Mouse (Mus musculus) gastrocnemius, adult 2 months (tissue): ENCODE measurements around the gene Sertad3. TPM values are rescaled to one million over a fixed set of nuclear protein-coding genes. Genes with fewer than 3 reads are reported as not detected.
"Not testable (repeated sequence)": the region's sequence is repeated elsewhere in the genome, so short reads cannot be mapped to it uniquely, and the experiment has no call there.

ENCODE experiments used
- DNase-seq: peaks from one replicate; pipeline ENCODE4 v3.0.0; 2022
- H3K27ac ChIP-seq: fragments of 200-600 bp; 2 replicates; pipeline ENCODE4 v1.8.1; 2022; ENCODE audit warnings: mild to moderate bottlenecking
- H3K4me3 ChIP-seq: fragments of 200-600 bp; 2 replicates; pipeline ENCODE4 v1.8.1; 2022; ENCODE audit warnings: mild to moderate bottlenecking, moderate library complexity
- CTCF ChIP-seq: fragments of 200-600 bp; IDR thresholded peaks from 2 replicates; pipeline ENCODE4 v1.8.1; 2022; ENCODE audit warnings: antibody characterized with exemption, mild to moderate bottlenecking, moderate library complexity
- intact Hi-C: fragments of 180-260 bp; cut with DNase I; formaldehyde crosslinking; loops from one replicate; pipeline ENCODE4 v1.15.1; 2025
- total RNA-seq, 2 experiments: library from RNA; stranded (reverse); gene quantifications; 2 replicates each; pipeline ENCODE4 v1.2.3; 2021

Sertad3 gene
- total RNA-seq, 2 experiments from 2014 or later, result 3.3 to 7.1 TPM

DNA sequence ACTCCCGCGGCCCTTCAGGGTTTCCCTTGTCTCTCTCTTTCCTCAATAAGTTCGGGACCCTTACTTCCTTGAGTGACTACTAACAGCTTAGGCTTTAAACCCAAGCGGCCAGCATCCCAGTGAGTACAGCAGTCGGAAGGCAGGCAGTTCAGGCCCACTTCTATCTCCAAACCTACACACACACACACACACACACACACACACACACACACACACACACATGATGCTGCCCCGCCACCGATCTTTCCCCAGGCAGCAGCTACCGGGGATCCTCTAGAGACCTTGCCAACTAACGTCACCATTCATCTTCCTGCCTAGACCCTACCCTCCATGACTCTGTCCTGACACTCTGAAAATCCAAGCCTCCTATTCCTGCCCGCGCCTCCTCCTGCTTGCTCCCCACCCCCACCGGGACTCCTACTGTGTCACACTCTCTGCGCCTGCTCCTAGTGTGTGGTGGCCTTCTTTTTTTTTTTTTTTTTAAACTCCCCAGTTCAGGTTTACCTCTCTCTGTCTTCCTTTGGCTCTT, 14.2 kb downstream of the Sertad3 start:
- intact Hi-C loops, result no loop called here
- H3K4me3 ChIP-seq, result peak overlapping the region; percentile 91
- TF ChIP-seq CTCF, result no peak
- peak overlapping the region; percentile 98 for H3K27ac ChIP-seq
- peak; percentile 78 for DNase-seq

DNA sequence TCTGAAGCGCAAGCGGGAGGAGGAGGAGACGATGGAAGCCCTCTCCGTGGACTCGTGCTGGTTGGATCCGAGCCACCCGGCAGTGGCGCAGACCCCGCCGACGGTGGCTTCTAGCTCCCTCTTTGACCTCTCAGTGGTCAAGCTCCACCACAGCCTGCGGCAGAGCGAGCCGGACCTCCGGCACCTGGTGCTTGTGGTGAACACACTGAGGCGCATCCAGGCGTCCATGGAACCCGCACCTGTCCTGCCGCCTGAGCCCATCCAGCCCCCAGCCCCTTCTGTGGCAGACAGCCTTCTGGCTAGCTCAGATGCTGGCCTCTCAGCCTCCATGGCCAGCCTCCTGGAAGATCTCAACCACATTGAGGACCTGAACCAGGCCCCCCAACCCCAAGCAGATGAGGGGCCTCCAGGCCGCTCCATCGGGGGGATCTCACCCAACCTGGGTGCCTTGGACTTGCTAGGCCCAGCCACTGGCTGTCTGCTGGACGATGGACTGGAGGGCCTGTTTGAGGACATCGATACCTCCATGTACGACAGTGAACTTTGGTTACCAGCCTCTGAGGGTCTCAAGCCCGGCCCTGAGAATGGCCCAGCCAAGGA, 15.8 kb downstream of the Sertad3 start:
- Histone ChIP-seq H3K4me3 (peak overlapping the region; percentile 71), H3K27ac (peak overlapping the region; percentile 98)
- no peak for DNase-seq
- TF ChIP-seq CTCF, result no peak
- intact Hi-C loops, result no loop called here

DNA sequence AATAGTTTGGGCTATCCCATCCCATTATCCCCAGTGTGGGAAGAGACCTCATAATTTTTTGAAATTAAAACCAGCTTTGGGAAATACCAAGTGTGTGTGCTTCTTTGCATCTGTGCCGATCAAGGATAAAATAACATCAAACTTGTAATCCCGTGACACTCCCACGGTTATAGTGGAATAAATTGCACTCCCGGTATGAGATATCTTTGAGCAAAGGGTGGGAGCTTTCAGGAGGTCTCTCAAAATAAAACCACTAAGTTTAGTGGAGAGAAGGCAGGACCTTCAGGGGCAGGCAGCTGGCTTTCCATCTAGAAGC, 16.6 kb downstream of the Sertad3 start:
- H3K4me3 ChIP-seq, result peak overlapping the region; percentile 71
- TF ChIP-seq CTCF, result no peak
- intact Hi-C loops, result loop anchor here (2.0 to 5.0 kb wide), 2 partner anchors 17 to 1682 kb away; partner anchors contain the start of genes Ggn and Spred3
- H3K27ac ChIP-seq, result peak overlapping the region; percentile 98
- DNase-seq, result no peak

DNA sequence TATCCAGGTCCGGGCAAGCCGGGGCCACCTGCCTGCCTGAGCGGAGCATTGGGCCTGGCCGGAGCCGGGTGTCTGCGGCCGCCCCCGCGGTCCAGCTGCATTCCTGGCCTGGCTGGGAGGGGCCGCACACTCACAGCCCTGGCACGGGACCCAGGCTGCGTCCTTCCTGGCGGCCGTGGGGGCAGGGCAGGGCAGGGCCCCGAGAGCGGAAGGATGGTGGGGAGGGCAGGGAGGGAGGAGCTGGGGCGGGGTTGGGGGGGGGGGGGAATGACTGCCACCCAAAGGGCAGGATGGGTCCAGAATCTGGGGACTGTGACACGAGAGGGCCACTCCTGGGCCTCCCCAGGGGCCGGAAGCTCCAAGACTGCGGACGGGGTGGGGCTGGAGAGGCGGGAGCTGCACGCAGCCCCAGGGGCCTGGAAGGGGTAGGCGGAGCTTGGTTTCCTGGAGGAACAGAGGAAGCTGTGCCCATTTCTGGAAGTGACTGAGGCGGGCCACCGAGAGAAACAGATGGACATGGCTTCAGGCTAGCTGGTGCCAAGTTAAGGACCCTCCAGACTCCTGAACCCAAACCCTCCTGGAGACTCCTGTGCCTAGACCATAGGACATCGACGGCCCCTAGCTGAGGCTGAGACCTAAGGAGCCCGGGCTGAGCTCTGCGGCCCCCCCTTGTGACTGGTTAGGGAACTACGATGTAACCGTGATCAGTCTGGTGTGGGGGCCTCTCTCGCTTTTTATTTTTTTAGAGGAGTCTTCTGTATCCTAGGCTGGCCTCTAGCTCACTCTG, 17.2 kb downstream of the Sertad3 start:
- Histone ChIP-seq H3K27ac (peak overlapping the region; percentile 98), H3K4me3 (peak overlapping the region; percentile 71)
- DNase-seq, result peak; percentile 98
- intact Hi-C loops, result loop anchor here (2.0 to 5.0 kb wide), 2 partner anchors 16 to 1682 kb away; partner anchors contain the start of genes Ggn and Spred3
- TF ChIP-seq CTCF, result peak; percentile 96

DNA sequence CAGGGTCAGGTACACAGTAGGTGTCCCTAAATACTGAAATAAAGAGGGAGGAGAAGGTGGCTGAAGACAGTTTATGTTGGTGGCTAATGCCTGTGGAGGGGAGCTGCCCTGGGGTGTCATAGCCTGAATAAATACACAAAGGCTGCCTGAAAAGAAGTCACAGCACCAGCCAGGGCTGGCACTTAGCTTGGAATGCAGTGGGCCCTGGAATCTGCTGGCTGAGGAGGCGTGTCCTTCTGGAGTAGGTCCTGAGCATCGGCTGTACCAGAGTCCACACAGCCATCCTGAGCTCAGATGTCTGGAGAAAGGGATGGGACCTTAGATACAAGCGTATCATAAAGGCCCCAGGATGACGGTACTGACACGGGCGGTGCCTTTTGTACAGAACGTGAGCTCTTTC, 18.3 kb downstream of the Sertad3 start:
- Histone ChIP-seq H3K4me3 (no peak overlapping the region), H3K27ac (peak overlapping the region; percentile 98)
- intact Hi-C loops, result loop anchor here (2.0 to 5.0 kb wide), 2 partner anchors 15 to 1680 kb away; partner anchors contain the start of genes Ggn and Spred3
- DNase-seq, result no peak
- TF ChIP-seq CTCF, result no peak

DNA sequence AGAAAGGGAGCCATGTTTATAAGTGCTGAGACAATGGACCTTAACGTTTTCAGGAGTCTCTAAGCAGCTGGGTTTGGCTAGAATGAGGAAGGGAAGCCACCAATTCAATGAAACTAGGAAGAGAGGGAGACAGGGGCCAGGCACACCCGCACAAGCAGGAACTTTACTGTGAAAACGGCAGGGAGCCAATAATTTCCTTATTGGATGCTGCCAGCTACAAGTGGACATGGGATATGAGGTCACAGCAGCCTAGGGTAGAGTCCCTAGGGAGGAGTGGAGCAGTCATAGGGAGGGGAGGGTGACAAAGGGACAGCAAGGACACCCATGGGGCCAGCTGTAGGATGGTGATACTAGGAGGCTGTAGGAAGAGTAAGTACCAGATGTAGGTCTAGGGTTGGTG, 19.5 kb downstream of the Sertad3 start:
- DNase-seq, result no peak
- Histone ChIP-seq H3K27ac (peak overlapping the region; percentile 98; the same call in 1 of the 2 replicates), H3K4me3 (no peak overlapping the region)
- intact Hi-C loops, result loop anchor here (5.0 kb wide), 1 partner anchor 1679 kb away; the partner anchor contains the start of genes Ggn and Spred3
- no peak for TF ChIP-seq CTCF

DNA sequence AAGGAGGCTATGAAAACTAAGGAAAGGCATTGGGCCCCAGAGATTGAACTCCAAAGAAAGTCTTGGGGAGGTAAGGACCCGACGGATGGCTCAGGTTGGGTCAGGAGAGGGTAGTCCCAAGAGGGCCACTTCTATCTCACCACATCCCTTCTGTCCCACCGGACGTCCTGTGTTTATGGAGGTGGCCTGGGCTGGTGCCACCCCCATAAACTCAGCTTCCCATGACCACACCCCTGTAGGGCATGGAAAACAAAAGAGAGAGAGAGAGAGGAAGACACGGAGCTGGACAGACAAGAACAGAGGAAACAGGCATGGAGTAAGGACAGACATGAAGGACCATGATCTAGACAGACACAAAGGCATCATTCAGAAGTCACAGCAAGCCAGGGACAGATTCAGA, 19.9 kb downstream of the Sertad3 start:
- no peak overlapping the region for H3K4me3 ChIP-seq
- DNase-seq, result no peak
- TF ChIP-seq CTCF, result no peak
- intact Hi-C loops, result loop anchor here (5.0 kb wide), 1 partner anchor 1679 kb away; the partner anchor contains the start of genes Ggn and Spred3
- H3K27ac ChIP-seq, result 0 out of 2 replicates have a peak overlapping the region, but pooled peaks have one; percentile 13

DNA sequence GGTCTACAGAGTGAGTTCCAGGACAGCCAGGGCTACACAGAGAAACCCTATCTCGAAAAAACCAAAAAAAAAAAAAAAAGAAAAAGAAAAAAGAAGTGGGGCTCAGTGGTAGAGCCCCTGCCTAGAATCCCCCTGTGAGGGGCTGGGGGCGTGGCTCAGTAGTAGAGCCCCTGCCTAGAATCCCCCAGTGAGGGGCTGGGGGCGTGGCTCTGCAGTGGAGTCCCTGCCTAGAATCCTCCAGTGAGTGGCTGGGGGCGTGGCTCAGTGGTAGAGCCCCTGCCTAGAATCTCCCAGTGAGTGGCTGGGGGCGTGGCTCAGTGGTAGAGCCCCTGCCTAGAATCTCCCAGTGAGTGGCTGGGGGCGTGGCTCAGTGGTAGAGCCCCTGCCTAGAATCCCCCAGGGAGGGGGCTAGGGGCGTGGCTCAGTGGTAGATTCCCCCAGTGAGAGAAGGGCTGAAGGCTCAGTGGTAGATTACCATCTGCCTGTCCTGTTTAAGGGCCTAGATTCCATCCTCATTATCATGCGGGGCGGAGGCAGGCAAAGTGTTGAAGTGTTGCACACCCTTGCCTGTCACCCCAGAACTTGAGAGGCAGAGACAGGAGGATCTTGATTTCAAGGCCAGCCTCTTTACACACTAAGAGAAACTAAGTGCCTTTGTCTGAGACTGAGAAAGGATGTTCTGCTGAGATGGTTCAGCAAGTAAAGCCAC, 21.2 kb downstream of the Sertad3 start:
- H3K27ac ChIP-seq, DNase-seq, H3K4me3 ChIP-seq: not testable (repeated sequence)
- intact Hi-C loops, result loop anchor here (5.0 kb wide), 1 partner anchor 1677 kb away; the partner anchor contains the start of genes Ggn and Spred3

DNA sequence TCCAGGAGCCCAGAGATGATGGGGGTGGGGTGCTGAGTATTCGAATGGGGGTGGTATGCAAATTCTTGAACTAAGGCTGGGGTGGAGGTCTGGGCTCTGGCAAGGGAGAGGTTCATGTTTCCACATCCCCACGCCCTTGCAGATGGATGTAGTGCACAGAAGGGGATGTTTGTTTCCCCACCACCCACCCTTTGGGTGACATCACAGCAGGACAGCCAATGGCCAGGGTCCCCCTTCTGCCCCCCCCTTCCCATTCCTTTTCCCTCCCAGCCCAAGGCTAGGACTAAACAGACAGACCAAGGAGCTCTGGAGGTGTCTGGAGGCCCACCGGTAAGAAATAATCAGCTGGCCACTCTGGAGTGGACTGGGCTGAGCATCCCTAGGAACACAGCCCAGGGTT, 25.5 kb downstream of the Sertad3 start, which contains the start of gene Prx:
Gene Prx (plus strand): TSS at position 289 of the 400 bp plus-strand sequence.
- H3K4me3 ChIP-seq, result peak within 1 kb of the TSS; percentile 26
- intact Hi-C loops, result no loop called here

DNA sequence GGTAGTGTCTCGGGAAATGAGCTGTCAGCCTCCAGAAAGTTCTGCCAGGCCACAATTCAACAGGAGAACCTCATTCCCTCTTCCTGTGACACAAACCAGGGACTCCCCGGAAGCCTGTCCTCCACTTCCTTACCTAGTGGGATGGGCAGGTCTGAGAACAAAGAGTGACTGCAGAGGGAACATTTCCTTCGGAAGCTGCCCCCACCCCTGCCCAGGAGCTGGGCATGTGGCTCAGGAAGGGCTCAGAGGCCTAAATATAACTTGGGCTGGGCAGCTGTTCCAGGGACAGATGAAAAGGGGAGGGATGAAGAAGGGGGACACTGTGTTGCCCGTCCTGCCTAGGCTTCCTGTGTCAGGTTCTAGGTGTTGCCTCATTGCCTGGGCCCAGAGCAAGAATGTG, 28.1 kb downstream of the Sertad3 start:
- Histone ChIP-seq H3K27ac (peak overlapping the region; percentile 90), H3K4me3 (peak overlapping the region; percentile 37)
- TF ChIP-seq CTCF, result no peak
- intact Hi-C loops, result no loop called here
- peak; percentile 82 for DNase-seq

More for the DNA sequence above, 25.5 kb downstream of the Sertad3 start, which contains the start of gene Prx:
- H3K27ac ChIP-seq, result 0 out of 2 replicates have a peak within 1 kb of the TSS, but pooled peaks have one; percentile 35
- DNase-seq, result no peak
- TF ChIP-seq CTCF, result no peak

DNA sequence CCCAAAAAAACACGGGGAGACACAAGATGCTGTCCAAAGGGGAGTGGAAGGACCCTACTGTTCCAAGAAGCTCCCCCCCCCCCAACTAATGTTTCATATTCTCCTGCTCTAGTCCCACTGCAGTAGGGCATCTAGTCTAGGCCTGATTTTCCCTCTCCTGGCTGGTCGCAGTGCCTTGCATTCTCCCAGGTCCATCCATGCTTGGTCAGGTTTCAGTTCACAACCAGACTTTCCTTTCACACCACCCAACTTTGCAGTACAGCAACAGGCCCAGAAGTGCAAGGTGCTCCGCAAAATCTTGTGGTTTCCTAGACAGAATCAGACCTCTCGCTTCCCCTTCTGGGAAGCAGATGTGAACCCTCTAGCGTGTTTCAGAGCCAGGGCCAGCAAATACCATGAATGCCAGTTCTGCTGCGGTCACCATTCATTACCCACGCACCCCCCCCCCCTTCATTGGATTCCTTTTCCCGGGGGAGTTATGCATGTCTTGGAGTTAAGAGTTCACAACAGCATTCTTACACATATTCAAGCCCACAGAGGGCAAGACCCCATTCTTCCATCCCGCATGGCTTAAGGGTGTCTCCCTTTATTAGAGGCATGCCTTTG, 33.3 kb downstream of the Sertad3 start:
- peak overlapping the region; percentile 87 for H3K4me3 ChIP-seq
- no peak for TF ChIP-seq CTCF
- intact Hi-C loops, result loop anchor here (2.0 kb wide), 1 partner anchor 16 kb away; no protein-coding TSS in a partner anchor
- H3K27ac ChIP-seq, result peak overlapping the region; percentile 97
- DNase-seq, result no peak
